Mouse (Mus musculus): ENCODE results near the gene Sec1. TPM values are rescaled to one million over a fixed set of nuclear protein-coding genes. Genes with fewer than 3 reads are reported as not detected.

Gene Sec1
- polyA plus RNA-seq, 1 experiment from 2014 or later: 0.27 TPM

- DNase-seq (ENCODE audit: low spot score): peak; percentile 86
- peak overlapping the region; percentile 56 for H3K4me3 ChIP-seq (ENCODE audit: low read depth, low read length)
- peaks cover 15% of the 10 kb centered on the region for H3K4me1 ChIP-seq (ENCODE audit: control insufficient read depth, insufficient read depth, low read length)
- no peaks in the 10 kb centered on the region for H3K9me3 ChIP-seq (replicated peaks; ENCODE audit: control insufficient read depth, low read length)
- WGBS: under 1% methylated on average over 42 of the region's 45 CpGs
- no peak for ATAC-seq (replicated peaks; ENCODE audit: insufficient number of reproducible peaks, low FRiP score, low TSS enrichment, low read depth)
- peaks cover under 1% of the 10 kb centered on the region for H3K36me3 ChIP-seq (replicated peaks; ENCODE audit: control insufficient read depth, insufficient read depth, low read depth, low read length)
- peak overlapping the region; percentile 64 for H3K9ac ChIP-seq (replicated peaks; ENCODE audit: low read length)
- H3K4me2 ChIP-seq (ENCODE audit: low read depth, low read length): peak overlapping the region; percentile 95
- H3K27ac ChIP-seq (replicated peaks; ENCODE audit: low read depth, low read length): peak overlapping the region; percentile 31; the same call in 1 of the 2 replicates
- no peaks in the 10 kb centered on the region for H3K27me3 ChIP-seq (ENCODE audit: control insufficient read depth, insufficient read depth, low read length)
Observed at GRCm38 (mm10) chr7:45706721-45707241, 12.6 kb upstream of the Sec1 start.

- H3K27ac ChIP-seq (replicated peaks; ENCODE audit: low read depth, low read length): no peak overlapping the region
- H3K4me3 ChIP-seq (ENCODE audit: low read depth, low read length): peak overlapping the region; percentile 56
- H3K36me3 ChIP-seq (replicated peaks; ENCODE audit: control insufficient read depth, insufficient read depth, low read depth, low read length): no peaks in the 10 kb centered on the region
- no peak for ATAC-seq (replicated peaks; ENCODE audit: insufficient number of reproducible peaks, low FRiP score, low TSS enrichment, low read depth)
- peaks cover 15% of the 10 kb centered on the region for H3K4me1 ChIP-seq (ENCODE audit: control insufficient read depth, insufficient read depth, low read length)
- peak overlapping the region; percentile 64 for H3K9ac ChIP-seq (replicated peaks; ENCODE audit: low read length)
- no peaks in the 10 kb centered on the region for H3K9me3 ChIP-seq (replicated peaks; ENCODE audit: control insufficient read depth, low read length)
- WGBS: 0% methylated on average over 7 of the region's 7 CpGs
- H3K27me3 ChIP-seq (ENCODE audit: control insufficient read depth, insufficient read depth, low read length): no peaks in the 10 kb centered on the region; the same call in 1 of the 2 replicates
- peak overlapping the region; percentile 95 for H3K4me2 ChIP-seq (ENCODE audit: low read depth, low read length)
- DNase-seq (ENCODE audit: low spot score): peak; percentile 72
Observed at GRCm38 (mm10) chr7:45705873-45706281, 11.7 kb upstream of the Sec1 start.

- Histone ChIP-seq H3K4me1 (ENCODE audit: control insufficient read depth, insufficient read depth, low read length) (peaks cover 18% of the 10 kb centered on the region), H3K9ac (replicated peaks; ENCODE audit: low read length) (peak overlapping the region; percentile 54), H3K4me3 (ENCODE audit: low read depth, low read length) (peak overlapping the region; percentile 56), H3K9me3 (replicated peaks; ENCODE audit: control insufficient read depth, low read length) (no peaks in the 10 kb centered on the region), H3K27me3 (ENCODE audit: control insufficient read depth, insufficient read depth, low read length) (peaks cover 2% of the 10 kb centered on the region; the same call in 1 of the 2 replicates), H3K27ac (replicated peaks; ENCODE audit: low read depth, low read length) (peak overlapping the region; percentile 65), H3K36me3 (replicated peaks; ENCODE audit: control insufficient read depth, insufficient read depth, low read depth, low read length) (no peaks in the 10 kb centered on the region), H3K4me2 (ENCODE audit: low read depth, low read length) (peak overlapping the region; percentile 95)
- 0% methylated on average over 21 of the region's 21 CpGs for WGBS
- DNase-seq (ENCODE audit: low spot score): peak; percentile 49
- no peak for ATAC-seq (replicated peaks; ENCODE audit: insufficient number of reproducible peaks, low FRiP score, low TSS enrichment, low read depth)
Observed at GRCm38 (mm10) chr7:45705443-45705864, 11.3 kb upstream of the Sec1 start.

- Histone ChIP-seq H3K4me1 (ENCODE audit: control insufficient read depth, insufficient read depth, low read length) (peaks cover 18% of the 10 kb centered on the region), H3K36me3 (replicated peaks; ENCODE audit: control insufficient read depth, insufficient read depth, low read depth, low read length) (no peaks in the 10 kb centered on the region), H3K9me3 (replicated peaks; ENCODE audit: control insufficient read depth, low read length) (no peaks in the 10 kb centered on the region), H3K9ac (replicated peaks; ENCODE audit: low read length) (peak within 1 kb of the TSS; percentile 54), H3K4me2 (ENCODE audit: low read depth, low read length) (peak within 1 kb of the TSS; percentile 95), H3K27me3 (ENCODE audit: control insufficient read depth, insufficient read depth, low read length) (peaks cover 6% of the 10 kb centered on the region; the same call in 1 of the 2 replicates), H3K27ac (replicated peaks; ENCODE audit: low read depth, low read length) (peak within 1 kb of the TSS; percentile 65), H3K4me3 (ENCODE audit: low read depth, low read length) (peak within 1 kb of the TSS; percentile 56)
- under 1% methylated on average over 36 of the region's 36 CpGs for WGBS
- DNase-seq (ENCODE audit: low spot score) (peak; percentile 99), ATAC-seq (replicated peaks; ENCODE audit: insufficient number of reproducible peaks, low FRiP score, low TSS enrichment, low read depth) (peak; percentile 74)
Observed at GRCm38 (mm10) chr7:45704730-45705442, 10.7 kb upstream of the Sec1 start, which contains the start of gene Dbp. Gene Dbp, plus strand, starts transcription at chr7:45705088.

GRCm38 (mm10) chr7:45704046-45704559, 9.9 kb upstream of the Sec1 start:
- WGBS: 1% methylated on average over 13 of the region's 13 CpGs

GRCm38 (mm10) chr7:45703521-45704033, 9.4 kb upstream of the Sec1 start:
- H3K36me3 ChIP-seq (replicated peaks; ENCODE audit: control insufficient read depth, insufficient read depth, low read depth, low read length): no peaks in the 10 kb centered on the region
- H3K27me3 ChIP-seq (ENCODE audit: control insufficient read depth, insufficient read depth, low read length): peaks cover 16% of the 10 kb centered on the region
- peak overlapping the region; percentile 73 for H3K4me2 ChIP-seq (ENCODE audit: low read depth, low read length)
- DNase-seq (ENCODE audit: low spot score): no peak
- peak overlapping the region; percentile 37; the same call in 1 of the 2 replicates for H3K4me3 ChIP-seq (ENCODE audit: low read depth, low read length)
- ATAC-seq (replicated peaks; ENCODE audit: insufficient number of reproducible peaks, low FRiP score, low TSS enrichment, low read depth): no peak
- peak overlapping the region; percentile 53 for H3K9ac ChIP-seq (replicated peaks; ENCODE audit: low read length)
- 43% methylated on average over 12 of the region's 12 CpGs for WGBS
- peaks cover 15% of the 10 kb centered on the region for H3K4me1 ChIP-seq (ENCODE audit: control insufficient read depth, insufficient read depth, low read length)
- peak overlapping the region; percentile 62 for H3K27ac ChIP-seq (replicated peaks; ENCODE audit: low read depth, low read length)
- no peaks in the 10 kb centered on the region for H3K9me3 ChIP-seq (replicated peaks; ENCODE audit: control insufficient read depth, low read length)

More at GRCm38 (mm10) chr7:45704046-45704559, 9.9 kb upstream of the Sec1 start:
- H3K4me1 ChIP-seq (ENCODE audit: control insufficient read depth, insufficient read depth, low read length): peaks cover 18% of the 10 kb centered on the region
- DNase-seq (ENCODE audit: low spot score): peak; percentile 81
- peak overlapping the region; percentile 73 for H3K4me2 ChIP-seq (ENCODE audit: low read depth, low read length)
- peak overlapping the region; percentile 37 for H3K4me3 ChIP-seq (ENCODE audit: low read depth, low read length)
- H3K36me3 ChIP-seq (replicated peaks; ENCODE audit: control insufficient read depth, insufficient read depth, low read depth, low read length): no peaks in the 10 kb centered on the region
- H3K27ac ChIP-seq (replicated peaks; ENCODE audit: low read depth, low read length): peak overlapping the region; percentile 62
- no peaks in the 10 kb centered on the region for H3K9me3 ChIP-seq (replicated peaks; ENCODE audit: control insufficient read depth, low read length)
- peak overlapping the region; percentile 53 for H3K9ac ChIP-seq (replicated peaks; ENCODE audit: low read length)
- ATAC-seq (replicated peaks; ENCODE audit: insufficient number of reproducible peaks, low FRiP score, low TSS enrichment, low read depth): peak; percentile 40
- H3K27me3 ChIP-seq (ENCODE audit: control insufficient read depth, insufficient read depth, low read length): peaks cover 12% of the 10 kb centered on the region

- peak overlapping the region; percentile 73 for H3K4me2 ChIP-seq (ENCODE audit: low read depth, low read length)
- 88% methylated on average over 17 of the region's 17 CpGs for WGBS
- peaks cover 19% of the 10 kb centered on the region for H3K27me3 ChIP-seq (ENCODE audit: control insufficient read depth, insufficient read depth, low read length)
- DNase-seq (ENCODE audit: low spot score) (no peak), ATAC-seq (replicated peaks; ENCODE audit: insufficient number of reproducible peaks, low FRiP score, low TSS enrichment, low read depth) (no peak)
- H3K9ac ChIP-seq (replicated peaks; ENCODE audit: low read length): no peak overlapping the region; the same call in 1 of the 2 replicates
- peaks cover 10% of the 10 kb centered on the region for H3K4me1 ChIP-seq (ENCODE audit: control insufficient read depth, insufficient read depth, low read length)
- H3K27ac ChIP-seq (replicated peaks; ENCODE audit: low read depth, low read length): no peak overlapping the region
- no peaks in the 10 kb centered on the region for H3K9me3 ChIP-seq (replicated peaks; ENCODE audit: control insufficient read depth, low read length)
- H3K36me3 ChIP-seq (replicated peaks; ENCODE audit: control insufficient read depth, insufficient read depth, low read depth, low read length): no peaks in the 10 kb centered on the region
- H3K4me3 ChIP-seq (ENCODE audit: low read depth, low read length): no peak overlapping the region
Observed at GRCm38 (mm10) chr7:45702809-45703520, 8.8 kb upstream of the Sec1 start.

All from embryonic facial prominence, embryonic 11.5 days (tissue).